Mouse (Mus musculus) erythroblast, embryonic 14.5 days (primary cell): ENCODE measurements around the gene Wdr37.

Experiments
- GATA1 ChIP-seq: IDR thresholded peaks from 2 replicates; pipeline ENCODE4 v1.6.1; 2012; ENCODE audit warnings: low read length, inconsistent platforms, mixed read lengths
- TAL1 ChIP-seq: IDR thresholded peaks from 3 replicates; pipeline ENCODE4 v1.6.1; 2012; ENCODE audit warnings: low read length, inconsistent platforms, mixed read lengths

GRCm38 (mm10) chr13:8780441-8780840, 91.3 kb downstream of the Wdr37 start:
- TF ChIP-seq TAL1 (no peak), GATA1 (no peak)
